Mouse (Mus musculus) activated CD4-positive, CD25-positive, alpha-beta regulatory T cell (primary cell): ENCODE data around the gene Mrps11. TPM values are rescaled to one million over a fixed set of nuclear protein-coding genes. Genes with fewer than 3 reads are reported as not detected.

Source experiments
- polyA plus RNA-seq, 2 experiments: library from polyadenylated mRNA; unstranded; fragments of 100-300 nt; shearing (Covaris generic); gene quantifications; one replicate each; pipeline ENCODE4 v1.2.1; 2017

Gene Mrps11
- polyA plus RNA-seq, result 10 to 100 TPM; 55.6 to 65.8 TPM

DNA sequence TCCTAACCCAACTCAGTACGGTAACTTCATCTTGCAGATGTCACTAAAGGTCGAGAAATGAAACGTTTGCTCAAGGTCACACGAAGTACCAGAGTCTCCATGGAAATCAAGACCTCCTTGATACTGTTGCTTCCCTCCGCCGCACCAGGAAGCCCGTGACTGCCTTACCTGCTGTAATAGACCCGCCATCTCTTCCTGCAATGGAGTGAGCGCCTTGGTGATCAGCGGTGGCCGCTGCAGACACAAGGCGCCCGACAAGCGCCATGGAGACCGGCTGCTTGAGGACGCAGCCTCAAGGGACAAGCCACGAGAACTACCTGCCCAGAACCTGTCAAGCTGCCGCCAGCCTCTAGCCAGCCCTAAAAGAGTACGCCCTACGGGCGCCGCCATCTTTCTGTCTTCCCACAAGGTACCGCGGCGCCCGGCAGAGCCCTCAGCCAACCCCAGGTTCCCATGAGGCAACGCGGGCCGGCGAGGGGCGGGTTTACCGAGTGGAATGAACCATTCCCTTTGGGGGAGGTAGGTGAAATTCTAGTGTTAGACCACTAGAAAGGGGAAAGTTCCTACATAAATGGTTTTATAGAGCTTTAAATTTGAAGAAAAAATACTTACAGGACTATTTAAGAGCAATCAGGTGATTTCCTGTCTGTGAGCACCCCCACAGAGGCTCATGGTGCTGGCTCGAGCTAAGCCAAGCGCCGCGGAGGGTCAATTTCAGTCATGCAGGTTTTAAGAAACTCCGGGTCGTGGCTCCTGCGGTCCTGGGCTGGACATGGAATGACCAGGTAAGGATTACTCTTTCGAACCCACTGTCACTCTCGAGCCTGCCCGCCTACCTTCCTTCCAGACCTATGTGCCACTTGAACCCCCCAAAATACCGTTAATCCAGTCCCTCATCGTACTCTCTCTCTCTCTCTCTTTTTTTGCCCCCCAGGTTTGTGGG, at the start of gene Mrps11, which contains the start of gene Mrpl46:
TSS of gene Mrps11 (plus strand) at position 481 of the 943 bp plus-strand sequence.
TSS of gene Mrpl46 (minus strand) at position 893 of the 943 bp plus-strand sequence.

GRCm38 (mm10) chr7:78737614-78738210, 45.2 kb upstream of the Mrps11 start, which contains the start of gene Ntrk3:
Gene Ntrk3 (minus strand): TSS chr7:78738012.

Other genes starting within 250 kb of the Mrps11 start
- gene Ntrk3, start 45.1 kb upstream of the Mrps11 start, polyA plus RNA-seq, result 10 to 100 TPM in 1 of 2 experiments, 1 to 10 TPM in 1; 4.7 to 17.6 TPM
- gene Mrpl46, start 412 bp downstream of the Mrps11 start, polyA plus RNA-seq, result 10 to 100 TPM; 50.9 to 60.1 TPM
- 10 to 100 TPM; 19.5 to 24.9 TPM for gene Det1, start 64.1 kb downstream of the Mrps11 start, polyA plus RNA-seq
- 10 to 100 TPM; 31.6 to 40.1 TPM for gene Aen, start 112.7 kb downstream of the Mrps11 start, polyA plus RNA-seq
- 100 to 1,000 TPM; 127 to 158 TPM for gene Isg20, start 130.3 kb downstream of the Mrps11 start, polyA plus RNA-seq